10 mouse cellular contexts compared by ENCODE assay signal in the genomic region with DNA sequence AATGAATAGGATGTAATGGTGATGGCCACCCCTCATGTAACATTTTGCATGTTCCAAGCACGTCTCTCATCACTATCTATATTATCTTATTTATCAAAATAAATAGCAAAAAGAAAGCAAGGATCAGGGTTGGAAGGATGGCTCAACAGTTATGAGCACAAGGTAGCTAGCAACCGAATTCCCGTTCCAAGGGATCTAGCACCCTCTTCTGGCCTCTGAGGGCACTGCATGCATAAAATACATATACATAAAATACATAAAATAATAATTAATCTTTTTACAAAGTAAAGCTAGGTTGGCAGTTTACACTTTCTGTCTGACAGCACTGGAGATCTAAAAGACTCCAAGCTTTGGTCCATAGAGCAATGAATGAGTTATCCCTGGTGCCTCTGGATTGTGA. TPM values are rescaled to one million over a fixed set of nuclear protein-coding genes. Genes with fewer than 3 reads are reported as not detected.
DNase-seq lines count a peak whose midpoint lies in the region; ATAC-seq lines count a peak whose summit lies in the region.
"Had no signal": no experiment of that assay in that cellular context is flagged by ENCODE, and none has a peak within 500 bp of the region (broad histone marks: within the 10 kb centered on the region; RNA-seq: fewer than 3 reads in every experiment).

No protein-coding gene starts in this region.

- WGBS in heart, embryonic 10.5 days, result 14% methylated on average over 3 of the region's 3 CpGs
- WGBS in embryonic facial prominence, embryonic 11.5 days, result 17% methylated on average over 3 of the region's 3 CpGs

- no peaks in the 10 kb centered on the region for H3K27me3 ChIP-seq in heart, embryonic 10.5 days (ENCODE audit: insufficient read depth, poor library complexity, severe bottlenecking)
- no peaks in the 10 kb centered on the region for H3K27me3 ChIP-seq in embryonic facial prominence, embryonic 11.5 days (ENCODE audit: control insufficient read depth, insufficient read depth, low read length)

- no peak overlapping the region for H3K4me2 ChIP-seq in embryonic facial prominence, embryonic 11.5 days (ENCODE audit: low read depth, low read length)

- no peaks in the 10 kb centered on the region for H3K36me3 ChIP-seq in heart, embryonic 10.5 days
- H3K36me3 ChIP-seq in embryonic facial prominence, embryonic 11.5 days (replicated peaks; ENCODE audit: control insufficient read depth, insufficient read depth, low read depth, low read length), result no peaks in the 10 kb centered on the region

- no peaks in the 10 kb centered on the region for H3K9me3 ChIP-seq in heart, embryonic 10.5 days
- no peaks in the 10 kb centered on the region for H3K9me3 ChIP-seq in embryonic facial prominence, embryonic 11.5 days (replicated peaks; ENCODE audit: control insufficient read depth, low read length)

- no peak for ATAC-seq in embryonic facial prominence, embryonic 11.5 days (replicated peaks; ENCODE audit: insufficient number of reproducible peaks, low FRiP score, low TSS enrichment, low read depth)
- ATAC-seq in megakaryocyte, adult 5-6 weeks (ENCODE audit: poor library complexity, severe bottlenecking), result peak; percentile 62; the same call in 1 of the 2 replicates

- DNase-seq in heart, postnatal 4 days, result peak; percentile 46
- no peak for DNase-seq in heart, embryonic 10.5 days (ENCODE audit: low spot score)
- peak; percentile 37 for DNase-seq in urinary bladder, postnatal 14 days (ENCODE audit: low spot score)
- DNase-seq in urinary bladder, postnatal 36 days (ENCODE audit: low spot score in 2 of 2), result no peak
- DNase-seq in embryonic facial prominence, embryonic 11.5 days (ENCODE audit: low spot score), result peak; percentile 69
- DNase-seq in urinary bladder, adult 18-20 months (ENCODE audit: low spot score in 2 of 2), result no peak
- DNase-seq in gastrocnemius, adult 8-10 months (ENCODE audit: low spot score in 2 of 2), result no peak

- H3K4me3 ChIP-seq in heart, embryonic 10.5 days, result no peak overlapping the region
- no peak overlapping the region for H3K4me3 ChIP-seq in embryonic facial prominence, embryonic 11.5 days (ENCODE audit: low read depth, low read length)

- H3K9ac ChIP-seq in embryonic facial prominence, embryonic 11.5 days (replicated peaks; ENCODE audit: low read length), result no peak overlapping the region

- no peak overlapping the region for H3K27ac ChIP-seq in heart, embryonic 10.5 days
- H3K27ac ChIP-seq in embryonic facial prominence, embryonic 11.5 days (replicated peaks; ENCODE audit: low read depth, low read length), result no peak overlapping the region

- no peaks in the 10 kb centered on the region for H3K4me1 ChIP-seq in heart, embryonic 10.5 days
- no peaks in the 10 kb centered on the region for H3K4me1 ChIP-seq in embryonic facial prominence, embryonic 11.5 days (ENCODE audit: control insufficient read depth, insufficient read depth, low read length)

RNA-seq across cellular contexts. Expression of gene 4930568D16Rik, which starts 5.5 kb away (rescaled TPM):
- not detected for total RNA-seq in heart, postnatal 4 days (2021)
- polyA plus RNA-seq in heart, embryonic 10.5 days (2016; fragmentation: Nextera tagmentation; extraction: Ambion mirVana), result not detected in 2 replicates
- not detected in 2 replicates for polyA plus RNA-seq in embryonic facial prominence, embryonic 11.5 days (2014; fragmentation: Nextera tagmentation; extraction: Ambion mirVana)
- total RNA-seq in megakaryocyte, adult 5-6 weeks (2015), result not detected in 2 replicates
- total RNA-seq in megakaryocyte, adult 5-6 weeks (2017), result not detected in 2 replicates
- total RNA-seq in gastrocnemius, adult 8-10 months (2022), result not detected
- total RNA-seq: common myeloid progenitor, adult 5-6 weeks; layer of hippocampus, postnatal 25 days had no signal

RNA-seq across cellular contexts. Expression of gene 4930402F06Rik, which starts 24.0 kb away (rescaled TPM):
- not detected for total RNA-seq in heart, postnatal 4 days (2021)
- polyA plus RNA-seq in heart, embryonic 10.5 days (2016; fragmentation: Nextera tagmentation; extraction: Ambion mirVana), result not detected in 2 replicates
- polyA plus RNA-seq in embryonic facial prominence, embryonic 11.5 days (2014; fragmentation: Nextera tagmentation; extraction: Ambion mirVana), result not detected in 2 replicates
- not detected in 2 replicates for total RNA-seq in megakaryocyte, adult 5-6 weeks (2015)
- total RNA-seq in megakaryocyte, adult 5-6 weeks (2017), result not detected in 2 replicates
- total RNA-seq in gastrocnemius, adult 8-10 months (2022), result not detected
- total RNA-seq: common myeloid progenitor, adult 5-6 weeks; layer of hippocampus, postnatal 25 days had no signal

RNA-seq across cellular contexts. Expression of gene Stom, which starts 36.2 kb away (rescaled TPM):
- 10 to 100 TPM; 48.1 to 52.2 TPM for total RNA-seq in heart, postnatal 4 days (2021)
- polyA plus RNA-seq in heart, embryonic 10.5 days (2016; fragmentation: Nextera tagmentation; extraction: Ambion mirVana), result 32.9 and 34.0 TPM in 2 replicates
- polyA plus RNA-seq in embryonic facial prominence, embryonic 11.5 days (2014; fragmentation: Nextera tagmentation; extraction: Ambion mirVana), result 22.7 and 23.1 TPM in 2 replicates
- 77.7 and 90.3 TPM in 2 replicates for total RNA-seq in megakaryocyte, adult 5-6 weeks (2015)
- total RNA-seq in megakaryocyte, adult 5-6 weeks (2017), result 155 and 165 TPM in 2 replicates
- 10 to 100 TPM; 25.3 to 27.8 (median 26.6) TPM for total RNA-seq in gastrocnemius, adult 8-10 months (2022)

Comparison
In these comparisons a context has a peak if more than half of its experiments do, and no peak if none do; other contexts are left out.
1. DNase-seq: peak in heart, postnatal 4 days (single experiment), urinary bladder, postnatal 14 days (single experiment) and embryonic facial prominence, embryonic 11.5 days (single experiment); none in heart, embryonic 10.5 days (single experiment), urinary bladder, postnatal 36 days (0 of 2), urinary bladder, adult 18-20 months (0 of 2) and gastrocnemius, adult 8-10 months (0 of 2).